Comparison of ENCODE assay signal across 10 mouse cellular contexts in the genomic region with DNA sequence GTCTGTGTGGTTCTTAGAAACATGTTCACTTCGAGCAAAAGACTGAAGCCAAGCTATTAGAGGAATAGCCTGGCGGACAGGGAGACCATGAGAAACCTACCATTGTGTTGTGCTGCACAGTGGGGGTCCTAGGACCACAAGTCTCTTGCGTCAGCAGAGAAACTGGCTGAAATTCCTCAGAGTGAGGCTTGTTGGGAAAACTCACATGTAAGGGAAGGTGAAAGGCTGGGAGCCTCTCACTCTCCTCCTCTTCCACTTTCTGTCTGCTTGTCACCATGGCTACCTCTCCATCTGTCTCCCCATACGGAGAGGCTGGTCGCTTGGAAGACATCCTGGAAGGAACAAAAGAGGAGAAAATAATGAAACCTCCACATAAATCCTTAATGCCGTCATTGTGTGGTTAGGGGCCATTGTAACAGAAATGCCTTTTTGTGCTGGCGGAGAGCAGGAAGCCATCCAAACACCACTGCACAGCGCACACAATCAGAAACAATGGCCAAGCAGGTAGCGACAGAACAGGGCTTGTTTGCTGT.
DNase-seq lines count a peak whose midpoint lies in the region; ATAC-seq and TF ChIP-seq lines count a peak whose summit lies in the region.
"Had no signal": no experiment of that assay in that cellular context is flagged by ENCODE, and none has a peak within 500 bp of the region (broad histone marks: within the 10 kb centered on the region; RNA-seq: fewer than 3 reads in every experiment).

No protein-coding gene starts in this region.

- H3K27ac ChIP-seq in midbrain, embryonic 15.5 days: peak overlapping the region; percentile 75
- H3K27ac ChIP-seq in kidney, adult 2 months (ENCODE audit: insufficient read depth, low read depth, low read length): no peak overlapping the region
- H3K27ac ChIP-seq in liver, postnatal 0 days (ENCODE audit: low read depth): no peak overlapping the region
- H3K27ac ChIP-seq: liver, embryonic 14.5 days had no signal

- H3K9me3 ChIP-seq in midbrain, embryonic 15.5 days: no peaks in the 10 kb centered on the region
- no peaks in the 10 kb centered on the region for H3K9me3 ChIP-seq in liver, postnatal 0 days (ENCODE audit: low read length)

- H3K36me3 ChIP-seq in midbrain, embryonic 15.5 days (replicated peaks): no peaks in the 10 kb centered on the region
- H3K36me3 ChIP-seq in kidney, adult 2 months (ENCODE audit: control insufficient read depth, insufficient read depth, low read length): no peaks in the 10 kb centered on the region
- no peaks in the 10 kb centered on the region for H3K36me3 ChIP-seq in liver, postnatal 0 days (replicated peaks; ENCODE audit: insufficient read depth, low read length)
- H3K36me3 ChIP-seq: G1E had no signal

- H3K4me3 ChIP-seq in midbrain, embryonic 15.5 days: no peak overlapping the region
- H3K4me3 ChIP-seq in kidney, adult 2 months (ENCODE audit: insufficient read depth, low read depth, low read length): no peak overlapping the region
- H3K4me3 ChIP-seq in liver, postnatal 0 days (ENCODE audit: low read depth, low read length): no peak overlapping the region

- no peak for TF ChIP-seq EP300 in liver, postnatal 0 days (IDR thresholded peaks at IDR 0.05; ENCODE audit: low read depth)

- peak; percentile 43 for DNase-seq in embryo, embryonic 9.5 days (ENCODE audit: extremely low spot score)
- DNase-seq in layer of hippocampus, adult 18-20 months (ENCODE audit: low spot score in 2 of 2): peak; percentile 70 to 72
- no peak for DNase-seq in gastrocnemius, postnatal 4 days (ENCODE audit: low spot score in 2 of 2)
- no peak for DNase-seq in kidney, adult 2 months
- DNase-seq in liver, postnatal 0 days: no peak
- DNase-seq in adrenal gland, adult (ENCODE audit: inconsistent age in 2 of 2, low spot score in 1 of 2): no peak

- no peak for TF ChIP-seq POLR2A in kidney, adult 2 months (IDR thresholded peaks at IDR 0.05; ENCODE audit: low read depth, low read length)

- peaks cover 31% of the 10 kb centered on the region for H3K4me1 ChIP-seq in midbrain, embryonic 15.5 days
- H3K4me1 ChIP-seq in kidney, adult 2 months (ENCODE audit: control insufficient read depth, insufficient read depth, low read length): no peaks in the 10 kb centered on the region
- H3K4me1 ChIP-seq in liver, postnatal 0 days (ENCODE audit: insufficient read depth): no peaks in the 10 kb centered on the region

- 8% methylated on average over 9 of the region's 9 CpGs for WGBS in midbrain, embryonic 15.5 days
- 86% methylated on average over 9 of the region's 9 CpGs for WGBS in kidney, adult 2 months
- WGBS in liver, postnatal 0 days (ENCODE audit: insufficient replicate concordance): 69% methylated on average over 9 of the region's 9 CpGs

- ATAC-seq in cerebellum, adult (ENCODE audit: insufficient number of reproducible peaks, low FRiP score, low TSS enrichment): peak; percentile 74
- ATAC-seq in midbrain, embryonic 15.5 days (replicated peaks): peak; percentile 84
- no peak for ATAC-seq in liver, postnatal 0 days

- H3K4me2 ChIP-seq in midbrain, embryonic 15.5 days: peak overlapping the region; percentile 11; the same call in 1 of the 2 replicates
- H3K4me2 ChIP-seq in liver, postnatal 0 days (ENCODE audit: low read depth, low read length): no peak overlapping the region

- no peak overlapping the region for H3K9ac ChIP-seq in midbrain, embryonic 15.5 days
- H3K9ac ChIP-seq in liver, postnatal 0 days (replicated peaks): no peak overlapping the region
- H3K9ac ChIP-seq: liver, embryonic 14.5 days had no signal

- no peaks in the 10 kb centered on the region for H3K27me3 ChIP-seq in midbrain, embryonic 15.5 days (replicated peaks)
- H3K27me3 ChIP-seq in kidney, adult 2 months (replicated peaks; ENCODE audit: control insufficient read depth, insufficient read depth, low read length): no peaks in the 10 kb centered on the region
- no peaks in the 10 kb centered on the region for H3K27me3 ChIP-seq in liver, postnatal 0 days (ENCODE audit: insufficient read depth, low read length)

- no peak for TF ChIP-seq CTCF in kidney, adult 2 months (conservative IDR thresholded peaks at IDR 0.05; ENCODE audit: insufficient read depth, insufficient read length, low read depth, low read length)
- no peak for TF ChIP-seq CTCF in liver, postnatal 0 days (IDR thresholded peaks at IDR 0.05; ENCODE audit: low read depth)

Comparison
In these comparisons a context has a peak if more than half of its experiments do, and no peak if none do; other contexts are left out.
1. DNase-seq: peak in embryo, embryonic 9.5 days (single experiment) and layer of hippocampus, adult 18-20 months (2 of 2); none in gastrocnemius, postnatal 4 days (0 of 2), kidney, adult 2 months (single experiment), liver, postnatal 0 days (single experiment) and adrenal gland, adult (0 of 2).